Mouse (Mus musculus) midbrain, embryonic 16.5 days (tissue): ENCODE measurements at regions not wholly inside any gene's neighbourhood (a gene's known extent, or its start where the extent isn't known, plus 50 kb on each side); places are given as distances from the start of the nearest gene placed in this dataset.

Source experiments
- ATAC-seq: fragments of 200-750 bp; cut with Nextera tagmentation; 2 replicates; pipeline ENCODE4 v1.8.0; 2017; ENCODE audit warnings: moderate TSS enrichment
- H3K27ac ChIP-seq: fragments of 300-500 bp; sonication (generic); 2 replicates; pipeline ENCODE4 v1.5.1; 2014; ENCODE audit warnings: mild to moderate bottlenecking, low read length, mixed read lengths
- H3K27me3 ChIP-seq: fragments of 300-500 bp; sonication (generic); 2 replicates; pipeline ENCODE4 v1.6.1; 2014; ENCODE audit warnings: low read depth, low read length, mixed read lengths; ENCODE audit not compliant: control insufficient read depth, insufficient read depth
- H3K36me3 ChIP-seq: fragments of 300-500 bp; sonication (generic); 2 replicates; pipeline ENCODE4 v1.6.1; 2014; ENCODE audit warnings: mild to moderate bottlenecking, low read length, moderate library complexity, mixed read lengths; ENCODE audit not compliant: control insufficient read depth, insufficient read depth
- H3K4me1 ChIP-seq: fragments of 300-500 bp; sonication (generic); 2 replicates; pipeline ENCODE4 v1.6.1; 2014; ENCODE audit warnings: mild to moderate bottlenecking, low read length, mixed read lengths; ENCODE audit not compliant: control insufficient read depth, insufficient read depth
- H3K4me2 ChIP-seq: fragments of 300-500 bp; sonication (generic); 2 replicates; pipeline ENCODE4 v1.6.1; 2014; ENCODE audit warnings: mild to moderate bottlenecking, low read length, mixed read lengths
- H3K4me3 ChIP-seq: fragments of 300-500 bp; sonication (generic); 2 replicates; pipeline ENCODE4 v1.5.1; 2014; ENCODE audit warnings: low read depth, mild to moderate bottlenecking, low read length, moderate library complexity, mixed read lengths
- H3K9ac ChIP-seq: fragments of 300-500 bp; sonication (generic); 2 replicates; pipeline ENCODE4 v1.6.1; 2014; ENCODE audit warnings: low read depth, low read length, mixed read lengths
- H3K9me3 ChIP-seq: fragments of 300-500 bp; sonication (generic); replicated peaks from 2 replicates; pipeline ENCODE4 v1.6.1; 2014; ENCODE audit warnings: mild to moderate bottlenecking, low read length, mixed read lengths; ENCODE audit not compliant: control insufficient read depth, poor library complexity, severe bottlenecking
- WGBS: fragments of 180-500 bp; shearing (Covaris S2); extraction: QIAGEN DNeasy Blood & Tissue Kit; methylation state at CpG from one replicate; pipeline ENCODE4 v1.1.7; 2014; 5-methylcytosine and 5-hydroxymethylcytosine counted together

GRCm38 (mm10) chr10:96237572-96238130 lies 101.2 kb downstream of the Gm5426 start:
- Histone ChIP-seq H3K27ac (no peak overlapping the region), H3K9me3 (peaks cover 2% of the 10 kb centered on the region; the same call in 1 of the 2 replicates), H3K4me2 (no peak overlapping the region), H3K9ac (no peak overlapping the region), H3K36me3 (no peaks in the 10 kb centered on the region), H3K4me1 (no peaks in the 10 kb centered on the region), H3K27me3 (no peaks in the 10 kb centered on the region), H3K4me3 (no peak overlapping the region)
- ATAC-seq = no peak
- 91% methylated on average over 5 of the region's 5 CpGs for WGBS

- H3K36me3 ChIP-seq = no peaks in the 10 kb centered on the region
- no peaks in the 10 kb centered on the region for H3K27me3 ChIP-seq
- H3K4me1 ChIP-seq = no peaks in the 10 kb centered on the region
- 93% methylated on average over 4 of the region's 4 CpGs for WGBS
- no peak for ATAC-seq
- H3K27ac ChIP-seq = no peak overlapping the region
- H3K4me3 ChIP-seq = no peak overlapping the region
- H3K9me3 ChIP-seq = peaks cover 2% of the 10 kb centered on the region; the same call in 1 of the 2 replicates
- no peak overlapping the region for H3K4me2 ChIP-seq
- H3K9ac ChIP-seq = no peak overlapping the region
Measured at GRCm38 (mm10) chr10:96238251-96238650, 101.8 kb downstream of the Gm5426 start.

GRCm38 (mm10) chr10:96238850-96239249 lies 102.4 kb downstream of the Gm5426 start:
- WGBS = 90% methylated on average over 3 of the region's 3 CpGs
- H3K9me3 ChIP-seq = peaks cover 2% of the 10 kb centered on the region; the same call in 1 of the 2 replicates
- no peak for ATAC-seq

GRCm38 (mm10) chr10:96240591-96240990 lies 104.2 kb downstream of the Gm5426 start:
- H3K9me3 ChIP-seq = peaks cover 2% of the 10 kb centered on the region; the same call in 1 of the 2 replicates
- H3K4me3 ChIP-seq = no peak overlapping the region
- ATAC-seq = no peak
- no peaks in the 10 kb centered on the region for H3K27me3 ChIP-seq
- H3K36me3 ChIP-seq = no peaks in the 10 kb centered on the region
- H3K27ac ChIP-seq = no peak overlapping the region
- WGBS = 88% methylated on average over 4 of the region's 4 CpGs
- H3K4me1 ChIP-seq = no peaks in the 10 kb centered on the region
- H3K9ac ChIP-seq = no peak overlapping the region
- no peak overlapping the region for H3K4me2 ChIP-seq

More at GRCm38 (mm10) chr10:96238850-96239249, 102.4 kb downstream of the Gm5426 start:
- Histone ChIP-seq H3K4me2 (no peak overlapping the region), H3K4me1 (no peaks in the 10 kb centered on the region), H3K27me3 (no peaks in the 10 kb centered on the region), H3K4me3 (no peak overlapping the region), H3K9ac (no peak overlapping the region), H3K27ac (no peak overlapping the region), H3K36me3 (no peaks in the 10 kb centered on the region)

- no peaks in the 10 kb centered on the region for H3K9me3 ChIP-seq
- H3K27ac ChIP-seq = no peak overlapping the region
- H3K27me3 ChIP-seq = no peaks in the 10 kb centered on the region
- no peak overlapping the region for H3K4me2 ChIP-seq
- no peaks in the 10 kb centered on the region for H3K4me1 ChIP-seq
- no peaks in the 10 kb centered on the region for H3K36me3 ChIP-seq
- no peak for ATAC-seq
- no peak overlapping the region for H3K4me3 ChIP-seq
- no peak overlapping the region for H3K9ac ChIP-seq
Measured at GRCm38 (mm10) chr10:96253671-96254070, 117.3 kb downstream of the Gm5426 start.

GRCm38 (mm10) chr10:96254250-96254862 lies 118.0 kb downstream of the Gm5426 start:
- Histone ChIP-seq H3K27me3 (no peaks in the 10 kb centered on the region), H3K4me3 (no peak overlapping the region), H3K27ac (no peak overlapping the region), H3K4me1 (no peaks in the 10 kb centered on the region), H3K4me2 (no peak overlapping the region), H3K9me3 (no peaks in the 10 kb centered on the region), H3K9ac (no peak overlapping the region), H3K36me3 (no peaks in the 10 kb centered on the region)
- ATAC-seq = no peak
- 74% methylated on average over 2 of the region's 2 CpGs for WGBS

GRCm38 (mm10) chr10:96257935-96258334 lies 121.5 kb downstream of the Gm5426 start:
- H3K4me3 ChIP-seq = no peak overlapping the region
- no peak for ATAC-seq
- H3K4me2 ChIP-seq = no peak overlapping the region
- no peak overlapping the region for H3K9ac ChIP-seq
- H3K9me3 ChIP-seq = no peaks in the 10 kb centered on the region
- 83% methylated on average over 7 of the region's 7 CpGs for WGBS
- H3K4me1 ChIP-seq = no peaks in the 10 kb centered on the region
- no peaks in the 10 kb centered on the region for H3K27me3 ChIP-seq
- H3K27ac ChIP-seq = no peak overlapping the region
- no peaks in the 10 kb centered on the region for H3K36me3 ChIP-seq

GRCm38 (mm10) chr10:96259242-96259641 lies 122.8 kb downstream of the Gm5426 start:
- no peak overlapping the region for H3K4me2 ChIP-seq
- ATAC-seq = no peak
- 83% methylated on average over 10 of the region's 10 CpGs for WGBS

GRCm38 (mm10) chr10:96259648-96260047 lies 123.2 kb downstream of the Gm5426 start:
- 93% methylated on average over 8 of the region's 8 CpGs for WGBS
- Histone ChIP-seq H3K27me3 (no peaks in the 10 kb centered on the region), H3K36me3 (no peaks in the 10 kb centered on the region), H3K27ac (no peak overlapping the region), H3K9ac (no peak overlapping the region), H3K9me3 (no peaks in the 10 kb centered on the region), H3K4me2 (no peak overlapping the region), H3K4me1 (no peaks in the 10 kb centered on the region; the same call in 1 of the 2 replicates), H3K4me3 (no peak overlapping the region)
- no peak for ATAC-seq

More at GRCm38 (mm10) chr10:96259242-96259641, 122.8 kb downstream of the Gm5426 start:
- Histone ChIP-seq H3K36me3 (no peaks in the 10 kb centered on the region), H3K27me3 (no peaks in the 10 kb centered on the region), H3K4me1 (no peaks in the 10 kb centered on the region; the same call in 1 of the 2 replicates), H3K9me3 (no peaks in the 10 kb centered on the region), H3K27ac (no peak overlapping the region), H3K4me3 (no peak overlapping the region), H3K9ac (no peak overlapping the region)
